Mouse (Mus musculus) heart, postnatal 10 days (tissue): ENCODE data around the gene Usp54. TPM values are rescaled to one million over a fixed set of nuclear protein-coding genes. Genes with fewer than 3 reads are reported as not detected.
"Not testable (repeated sequence)": the region's sequence is repeated elsewhere in the genome, so short reads cannot be mapped to it uniquely, and the experiment has no call there.

ENCODE experiments used
- DNase-seq, 2 experiments: peaks; one replicate each; pipeline ENCODE4 v3.0.0; 2021
- intact Hi-C: fragments of 180-260 bp; cut with DNase I; formaldehyde crosslinking; loops from one replicate; pipeline ENCODE4 v1.15.1; 2025
- total RNA-seq, 2 experiments: library from RNA; stranded (reverse); gene quantifications; 2 replicates each; pipeline ENCODE4 v1.2.3; 2021

Gene Usp54
- total RNA-seq, 2 experiments from 2014 or later, result 12.9 to 14.0 TPM

DNA sequence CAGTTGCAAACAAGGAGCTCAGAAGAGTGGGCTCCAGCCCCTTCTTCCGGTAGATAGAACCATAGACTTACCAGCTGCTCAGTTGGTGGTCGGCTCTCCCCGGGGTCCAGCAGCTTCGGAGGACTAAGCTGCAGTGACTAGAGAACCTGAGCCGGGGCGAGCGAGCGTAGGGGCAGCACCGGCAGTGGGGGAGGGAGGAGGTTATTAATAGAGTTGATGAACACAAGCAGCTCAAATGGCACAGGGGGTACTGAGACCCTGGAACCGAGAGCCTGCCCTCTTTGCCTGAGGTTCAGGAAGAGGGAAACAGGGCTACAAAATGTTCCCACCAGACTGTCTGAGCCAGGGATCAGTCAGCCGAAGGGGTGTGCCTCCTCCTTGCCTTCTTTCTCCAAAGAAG, 15.5 kb upstream of the Usp54 start, which contains the start of gene Myoz1:
Gene Myoz1 (minus strand): TSS at position 180 of the 400 bp plus-strand sequence.
- intact Hi-C loops, result no loop called here
- peak in 1 of 2 experiments; percentile 40 for DNase-seq

DNA sequence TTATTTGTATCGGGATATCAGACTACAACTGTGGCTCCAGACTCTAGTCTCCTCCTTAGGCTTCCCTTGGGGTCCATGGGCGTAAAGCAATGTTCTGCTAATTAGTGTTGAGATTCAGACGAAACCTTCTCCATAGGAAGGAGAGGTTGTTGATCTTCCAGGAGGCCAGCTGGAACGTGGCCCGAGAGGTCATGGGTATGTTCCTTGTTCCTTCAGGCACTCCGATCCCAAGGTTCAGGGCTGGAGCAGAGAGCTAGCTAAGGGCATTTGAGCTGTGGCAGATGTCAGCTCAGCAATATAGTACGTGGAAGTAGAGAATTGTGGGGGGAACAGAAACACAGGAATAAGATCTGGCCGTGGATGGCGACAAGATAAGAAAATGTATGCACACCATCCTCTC, 14.9 kb upstream of the Usp54 start:
- DNase-seq, result no peak
- intact Hi-C loops, result no loop called here

DNA sequence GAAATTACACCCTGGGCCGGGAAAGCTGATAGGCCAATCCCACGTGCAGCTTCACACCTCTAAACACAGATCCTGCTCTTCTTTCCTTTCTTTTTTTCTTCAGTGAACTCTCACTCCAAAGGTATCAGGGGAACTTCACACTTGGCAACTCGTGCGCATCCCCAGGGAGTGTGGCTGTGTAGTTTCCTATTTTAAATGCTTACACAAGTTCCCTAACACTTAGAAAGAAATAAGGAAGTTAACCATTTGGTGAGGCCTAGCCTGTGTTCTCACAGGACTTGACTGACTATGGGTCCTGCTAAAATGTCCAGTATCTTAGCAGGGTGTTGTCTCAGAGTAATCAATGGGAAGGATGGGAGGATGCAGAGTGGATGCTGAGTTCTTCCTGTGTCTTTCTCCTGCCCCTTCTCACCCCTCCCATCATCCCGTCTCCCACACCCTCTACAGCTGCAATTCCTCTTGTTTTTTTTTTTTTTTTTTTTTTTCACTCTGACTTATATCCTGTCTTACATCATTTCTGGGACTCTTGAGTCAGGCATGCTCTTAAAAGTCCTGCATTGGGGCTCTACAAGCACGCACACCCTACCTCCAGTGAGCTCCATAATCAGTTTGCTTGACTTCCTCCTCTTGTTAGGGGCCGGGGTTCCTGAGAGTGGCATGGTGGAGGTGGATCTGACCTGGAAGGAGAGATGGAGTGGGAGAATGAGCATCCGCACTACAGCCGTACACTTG, 14.0 kb upstream of the Usp54 start:
- intact Hi-C loops, result no loop called here
- DNase-seq, result peak in 1 of 2 experiments; percentile 43

- no peak for DNase-seq
- intact Hi-C loops, result no loop called here
Observed at GRCm38 (mm10) chr14:20651722-20652256, 10.9 kb upstream of the Usp54 start.

GRCm38 (mm10) chr14:20651000-20651399, 10.1 kb upstream of the Usp54 start:
- intact Hi-C loops, result no loop called here

DNA sequence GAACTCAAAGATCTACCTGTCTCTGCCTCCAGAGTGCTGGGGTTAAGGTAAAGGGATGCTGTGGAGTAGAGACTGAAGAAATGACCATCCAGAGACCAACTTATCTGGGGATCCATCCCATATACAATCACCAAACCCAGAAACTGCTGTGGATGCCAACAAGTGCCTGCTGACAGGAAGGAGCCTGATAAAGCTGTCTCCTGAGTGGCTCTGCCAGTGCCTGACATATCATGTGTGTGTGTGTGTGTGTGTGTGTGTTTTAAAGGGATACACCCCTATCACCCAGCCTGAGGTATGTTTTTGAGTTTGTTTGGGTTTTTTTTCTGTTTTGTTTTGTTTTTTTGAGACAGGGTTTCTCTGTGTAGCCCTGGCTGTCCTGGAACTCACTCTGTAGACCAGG, 5.5 kb upstream of the Usp54 start:
- intact Hi-C loops, result no loop called here
- no peak for DNase-seq

More at GRCm38 (mm10) chr14:20651000-20651399, 10.1 kb upstream of the Usp54 start:
- peak; percentile 49 to 56 for DNase-seq

GRCm38 (mm10) chr14:20645547-20645946, 4.7 kb upstream of the Usp54 start:
- intact Hi-C loops, result no loop called here
- DNase-seq, result peak in 1 of 2 experiments; percentile 16

GRCm38 (mm10) chr14:20641438-20641875, 594 bp upstream of the Usp54 start:
- intact Hi-C loops, result loop anchor here (5.0 kb wide), 1 partner anchor 64 kb away; no protein-coding TSS in a partner anchor

DNA sequence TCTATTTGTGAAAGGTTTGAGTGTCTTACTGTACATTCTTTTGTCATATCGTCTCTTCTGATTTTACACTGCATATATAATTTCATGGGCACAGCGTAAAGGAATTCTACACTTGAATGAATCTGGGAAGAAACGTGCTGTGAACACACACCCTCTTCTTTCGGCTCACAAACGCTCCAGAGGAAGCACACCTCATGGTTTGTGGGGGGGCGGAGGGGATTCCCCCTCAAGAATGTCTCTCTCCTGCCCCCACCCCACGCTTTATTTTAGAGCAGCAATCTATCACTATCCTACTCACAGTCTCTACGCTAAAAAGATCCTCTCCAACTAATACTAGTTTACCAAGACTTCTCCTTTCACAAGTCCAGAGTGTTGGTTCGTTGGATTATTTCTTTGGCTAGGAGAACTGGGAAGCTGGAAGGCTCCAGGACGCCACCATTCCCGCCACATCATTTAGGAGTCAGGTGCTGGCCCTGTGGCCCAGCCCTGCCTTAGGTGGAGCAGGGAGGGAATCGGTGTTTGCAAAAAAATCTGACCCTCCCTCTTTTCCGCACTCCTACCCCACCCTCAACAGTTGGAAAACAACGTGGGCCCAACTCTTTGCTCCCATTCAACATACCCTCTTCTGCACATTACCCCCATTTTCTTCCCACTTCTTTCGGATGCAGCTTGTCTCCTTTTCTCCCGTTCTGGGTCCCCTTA, 794 bp downstream of the Usp54 start:
- intact Hi-C loops, result loop anchor here (5.0 kb wide), 1 partner anchor 63 kb away; no protein-coding TSS in a partner anchor
- no peak for DNase-seq

More at GRCm38 (mm10) chr14:20641438-20641875, 594 bp upstream of the Usp54 start:
- DNase-seq, result no peak

DNA sequence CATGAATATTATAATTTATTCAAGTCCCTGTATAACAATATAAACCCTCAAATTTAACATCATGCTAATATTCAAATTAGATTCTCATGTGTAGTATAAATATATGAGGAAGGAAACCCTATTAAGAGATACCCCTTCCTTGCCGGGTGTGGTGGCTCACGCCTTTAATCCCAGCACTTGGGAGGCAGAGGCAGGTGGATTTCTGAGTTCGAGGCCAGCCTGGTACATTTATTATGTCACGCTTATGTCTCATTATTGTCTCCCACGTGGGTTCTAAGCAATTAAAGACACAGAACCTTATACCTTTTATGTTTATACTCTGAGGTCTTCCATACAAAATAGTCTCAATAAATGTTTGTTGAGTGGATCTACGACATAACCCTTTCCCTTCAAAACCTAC, 2.2 kb downstream of the Usp54 start:
- DNase-seq, result no peak
- intact Hi-C loops, result no loop called here

DNA sequence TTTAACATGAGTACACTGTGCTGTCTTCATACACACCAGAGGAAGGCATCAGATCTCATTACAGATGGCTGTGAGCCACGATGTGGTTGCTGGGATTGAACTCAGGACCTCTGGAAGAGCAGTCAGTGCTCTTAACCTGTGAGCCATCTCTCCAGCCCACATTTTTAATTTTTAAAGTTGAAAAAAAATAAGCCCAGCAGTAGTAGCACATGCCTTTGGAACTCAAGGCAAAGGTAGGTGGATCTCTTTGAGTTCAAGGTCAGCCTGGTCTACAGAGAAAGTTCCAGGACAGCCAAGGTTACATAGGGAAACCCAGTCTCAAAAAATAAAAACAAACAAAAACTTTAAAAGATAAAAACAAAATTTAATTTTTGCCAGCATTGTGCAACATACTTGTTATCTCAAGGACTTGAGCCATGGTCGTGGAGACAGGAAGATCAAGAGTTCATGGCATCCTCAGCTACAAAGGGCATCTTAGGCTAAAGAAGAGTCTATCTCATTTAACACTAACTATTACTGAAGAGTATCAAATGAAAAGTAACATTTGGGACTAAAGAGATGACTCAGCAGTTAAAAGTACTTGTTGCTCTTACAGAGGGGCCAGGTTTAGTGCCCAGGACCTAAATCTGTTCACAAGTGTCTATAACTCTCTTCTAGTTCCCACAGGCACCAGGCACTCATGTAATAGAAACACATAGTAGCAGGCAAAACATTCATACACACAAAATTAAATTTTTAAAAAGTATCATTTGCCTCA, 2.9 kb downstream of the Usp54 start:
- intact Hi-C loops, result no loop called here
- no peak for DNase-seq

DNA sequence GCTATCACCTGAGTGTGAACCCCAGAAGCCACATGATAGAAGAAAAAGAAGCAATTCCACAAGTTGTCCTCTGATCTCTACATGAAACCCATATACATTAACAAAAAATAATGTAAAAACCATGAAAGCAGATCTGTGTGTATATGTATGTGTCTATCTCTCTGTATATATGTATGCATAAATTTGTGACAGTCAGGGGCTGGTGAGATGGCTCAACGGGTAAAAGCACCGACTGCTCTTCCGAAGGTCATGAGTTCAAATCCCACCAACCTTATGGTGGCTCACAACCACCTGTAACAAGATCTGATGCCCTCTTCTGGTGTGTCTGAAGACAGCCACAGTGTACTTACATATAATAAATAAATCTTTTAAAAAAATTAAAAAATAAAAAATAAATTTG, 3.9 kb downstream of the Usp54 start:
- intact Hi-C loops, DNase-seq: not testable (repeated sequence)

DNA sequence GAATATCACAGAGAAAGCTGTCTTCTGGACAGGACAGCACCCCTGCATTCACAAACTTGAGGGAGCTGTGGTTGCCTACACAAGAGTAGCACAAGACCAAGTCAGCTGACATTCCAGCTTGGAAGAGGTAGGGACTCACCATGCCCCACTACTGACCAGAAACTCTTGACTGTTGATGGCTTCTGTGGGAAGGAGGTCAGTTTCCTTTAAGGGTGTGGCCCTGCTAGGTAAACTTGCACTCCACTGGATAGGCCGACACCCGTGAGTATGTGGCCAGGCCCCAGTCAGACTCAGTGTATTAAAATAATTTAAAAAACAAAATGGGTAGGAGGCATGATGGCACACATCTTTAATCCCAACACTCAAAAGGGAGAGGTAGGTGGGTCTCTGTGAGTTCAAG, 5.3 kb downstream of the Usp54 start:
- DNase-seq, result no peak
- intact Hi-C loops, result no loop called here

DNA sequence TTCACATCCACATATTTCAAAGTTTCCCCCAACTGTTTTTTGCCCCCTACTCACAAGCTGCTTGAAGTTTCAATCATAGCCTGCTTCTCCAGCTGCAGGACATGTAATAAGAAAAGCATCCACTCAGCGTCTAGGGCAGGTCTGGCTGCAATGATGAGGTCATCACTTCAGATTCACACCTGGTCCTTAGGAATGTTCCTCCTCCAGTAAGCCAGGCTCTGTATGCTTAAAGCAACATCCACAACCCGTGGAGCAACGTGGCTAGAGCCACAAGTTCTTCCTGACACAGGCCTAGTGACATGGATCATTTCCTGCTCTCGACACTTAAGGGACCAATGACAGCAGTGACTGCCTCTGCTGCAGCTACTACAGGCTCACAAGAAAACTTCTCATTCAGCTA, 9.6 kb downstream of the Usp54 start:
- no peak for DNase-seq
- intact Hi-C loops, result no loop called here

- no peak for DNase-seq
- intact Hi-C loops, result loop anchor here (5.0 kb wide), 1 partner anchor 40 kb away; no protein-coding TSS in a partner anchor
Observed at GRCm38 (mm10) chr14:20626971-20627370, 13.9 kb downstream of the Usp54 start.

DNA sequence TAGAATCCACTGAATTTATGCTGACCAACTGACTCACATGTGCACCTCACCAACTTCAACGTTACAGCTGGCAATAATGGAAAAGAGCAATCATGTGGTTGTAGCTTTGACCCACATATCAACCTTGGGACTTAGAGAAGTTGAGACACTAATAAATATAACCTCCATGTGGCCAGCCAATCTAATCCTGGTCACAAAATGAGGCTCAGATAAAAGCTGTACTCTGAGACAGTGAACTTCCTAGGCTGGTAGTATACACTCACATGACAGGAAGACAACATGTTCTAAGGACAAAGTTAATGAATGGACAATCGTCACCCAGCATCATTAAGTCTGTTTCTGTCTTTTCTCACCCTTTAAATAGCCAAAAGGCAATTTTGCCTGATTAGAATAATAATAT, 14.4 kb downstream of the Usp54 start:
- intact Hi-C loops, result loop anchor here (5.0 kb wide), 1 partner anchor 39 kb away; no protein-coding TSS in a partner anchor

DNA sequence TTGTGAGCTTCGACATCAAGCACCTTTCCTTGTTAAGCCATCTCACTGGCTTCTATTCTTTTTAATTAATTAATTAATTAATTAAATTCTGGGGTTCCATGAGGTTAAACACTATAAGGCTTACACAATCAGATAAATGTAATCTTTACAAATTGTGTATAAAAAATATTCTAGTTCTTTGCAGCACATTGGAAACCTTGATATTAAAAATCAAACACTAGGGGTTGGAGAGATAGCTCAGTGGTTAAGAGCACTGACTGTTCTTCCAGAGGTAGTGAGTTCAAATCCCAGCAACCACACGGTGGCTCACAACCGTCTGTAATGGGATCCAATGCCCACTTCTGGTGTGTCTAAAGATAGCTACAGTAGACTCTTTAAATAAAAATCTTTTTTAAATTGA, 18.0 kb downstream of the Usp54 start:
- no peak for DNase-seq
- intact Hi-C loops, result no loop called here

More for the DNA sequence above, 14.4 kb downstream of the Usp54 start:
- DNase-seq, result no peak

- intact Hi-C loops, result no loop called here
- no peak for DNase-seq
Observed at GRCm38 (mm10) chr14:20622412-20622811, 18.5 kb downstream of the Usp54 start.

GRCm38 (mm10) chr14:20621903-20622302, 19.0 kb downstream of the Usp54 start:
- intact Hi-C loops, result no loop called here
- DNase-seq, result no peak

DNA sequence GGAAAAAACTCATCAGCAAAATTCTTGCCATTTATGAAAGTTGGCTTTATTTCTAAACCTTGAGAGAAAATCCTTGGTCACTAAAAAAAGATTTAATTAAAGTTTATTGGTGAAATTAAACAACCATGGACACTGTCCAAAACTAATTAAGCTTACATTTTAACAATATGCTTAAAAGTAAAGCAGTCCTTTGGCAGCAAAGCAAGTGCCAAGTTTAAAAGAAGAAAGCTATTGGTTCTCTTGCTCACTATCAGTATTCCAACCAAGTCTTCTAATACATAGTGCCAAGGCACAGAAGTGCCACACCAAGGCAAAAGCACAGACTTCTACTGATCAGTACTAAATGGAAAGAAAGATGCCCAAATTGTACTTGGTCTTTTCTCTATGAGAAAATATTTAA, 21.7 kb downstream of the Usp54 start:
- intact Hi-C loops, result no loop called here
- no peak for DNase-seq

- intact Hi-C loops, result no loop called here
- no peak for DNase-seq
Observed at GRCm38 (mm10) chr14:20618211-20618610, 22.7 kb downstream of the Usp54 start.
